Mouse (Mus musculus) bone marrow, adult 2 months (tissue): ENCODE measurements at regions not wholly inside any gene's neighbourhood (a gene's known extent, or its start where the extent isn't known, plus 50 kb on each side); places are given as distances from the start of the nearest gene placed in this dataset.

ENCODE experiments used
- CTCF ChIP-seq: fragments of 200-500 bp; IDR thresholded peaks from 2 replicates; pipeline ENCODE4 v1.5.1; 2011; ENCODE audit warnings: low read length, control low read depth; ENCODE audit not compliant: control insufficient read depth, insufficient read depth
- POLR2A ChIP-seq: fragments of 200-500 bp; IDR thresholded peaks from 2 replicates; pipeline ENCODE4 v1.6.1; 2011; ENCODE audit warnings: low read depth, mild to moderate bottlenecking, control low read depth, low read length, borderline replicate concordance; ENCODE audit not compliant: control insufficient read depth

GRCm38 (mm10) chr10:10106646-10107045 lies 205.8 kb upstream of the Stxbp5 start:
- TF ChIP-seq POLR2A (no peak), CTCF (no peak)
